Mouse (Mus musculus) heart, embryonic 13.5 days (tissue): ENCODE results near the gene Tmem25. TPM values are rescaled to one million over a fixed set of nuclear protein-coding genes. Genes with fewer than 3 reads are reported as not detected.
A peak's percentile ranks its signal among the peaks of the same experiment; 100 is the strongest.

Experiments
- ATAC-seq: fragments of 200-750 bp; cut with Nextera tagmentation; 2 replicates; pipeline ENCODE4 v1.8.0; 2017; ENCODE audit warnings: moderate TSS enrichment; ENCODE audit not compliant: insufficient number of reproducible peaks, low FRiP score, low TSS enrichment; ENCODE audit errors: extremely low read depth
- H3K27ac ChIP-seq: fragments of 300-500 bp; sonication (generic); replicated peaks from 2 replicates; pipeline ENCODE4 v1.5.1; 2015; ENCODE audit warnings: moderate library complexity, mild to moderate bottlenecking, inconsistent platforms
- H3K27me3 ChIP-seq: fragments of 300-500 bp; sonication (generic); replicated peaks from 2 replicates; pipeline ENCODE4 v1.6.1; 2015; ENCODE audit warnings: mild to moderate bottlenecking, inconsistent platforms
- H3K36me3 ChIP-seq: fragments of 300-500 bp; sonication (generic); 2 replicates; pipeline ENCODE4 v1.6.1; 2015; ENCODE audit warnings: mild to moderate bottlenecking, inconsistent platforms
- H3K4me1 ChIP-seq: fragments of 300-500 bp; sonication (generic); 2 replicates; pipeline ENCODE4 v1.6.1; 2015; ENCODE audit warnings: inconsistent platforms
- H3K4me2 ChIP-seq: fragments of 300-500 bp; sonication (generic); 2 replicates; pipeline ENCODE4 v1.6.1; 2015; ENCODE audit warnings: inconsistent platforms, mild to moderate bottlenecking, moderate library complexity
- H3K4me3 ChIP-seq: fragments of 300-500 bp; sonication (generic); 2 replicates; pipeline ENCODE4 v1.5.1; 2015; ENCODE audit warnings: moderate library complexity, mild to moderate bottlenecking, inconsistent platforms
- H3K9ac ChIP-seq: fragments of 300-500 bp; sonication (generic); 2 replicates; pipeline ENCODE4 v1.6.1; 2015; ENCODE audit warnings: inconsistent platforms, mild to moderate bottlenecking, moderate library complexity
- H3K9me3 ChIP-seq: fragments of 300-500 bp; sonication (generic); 2 replicates; pipeline ENCODE4 v1.6.1; 2016; ENCODE audit warnings: inconsistent platforms
- WGBS: fragments of 180-500 bp; shearing (Covaris S2); methylation state at CpG from one replicate; pipeline ENCODE4 v1.1.7; 2015; ENCODE audit warnings: mixed read lengths; 5-methylcytosine and 5-hydroxymethylcytosine counted together
- polyA plus RNA-seq: library from polyadenylated mRNA; unstranded; fragments of >200 nt; fragmentation: Nextera tagmentation; extraction: Ambion mirVana; gene quantifications from 2 replicates; pipeline ENCODE4 v1.2.1, GENCODE M21; 2015

Gene Tmem25
- polyA plus RNA-seq, result 1.5 and 1.9 TPM in 2 replicates

DNA sequence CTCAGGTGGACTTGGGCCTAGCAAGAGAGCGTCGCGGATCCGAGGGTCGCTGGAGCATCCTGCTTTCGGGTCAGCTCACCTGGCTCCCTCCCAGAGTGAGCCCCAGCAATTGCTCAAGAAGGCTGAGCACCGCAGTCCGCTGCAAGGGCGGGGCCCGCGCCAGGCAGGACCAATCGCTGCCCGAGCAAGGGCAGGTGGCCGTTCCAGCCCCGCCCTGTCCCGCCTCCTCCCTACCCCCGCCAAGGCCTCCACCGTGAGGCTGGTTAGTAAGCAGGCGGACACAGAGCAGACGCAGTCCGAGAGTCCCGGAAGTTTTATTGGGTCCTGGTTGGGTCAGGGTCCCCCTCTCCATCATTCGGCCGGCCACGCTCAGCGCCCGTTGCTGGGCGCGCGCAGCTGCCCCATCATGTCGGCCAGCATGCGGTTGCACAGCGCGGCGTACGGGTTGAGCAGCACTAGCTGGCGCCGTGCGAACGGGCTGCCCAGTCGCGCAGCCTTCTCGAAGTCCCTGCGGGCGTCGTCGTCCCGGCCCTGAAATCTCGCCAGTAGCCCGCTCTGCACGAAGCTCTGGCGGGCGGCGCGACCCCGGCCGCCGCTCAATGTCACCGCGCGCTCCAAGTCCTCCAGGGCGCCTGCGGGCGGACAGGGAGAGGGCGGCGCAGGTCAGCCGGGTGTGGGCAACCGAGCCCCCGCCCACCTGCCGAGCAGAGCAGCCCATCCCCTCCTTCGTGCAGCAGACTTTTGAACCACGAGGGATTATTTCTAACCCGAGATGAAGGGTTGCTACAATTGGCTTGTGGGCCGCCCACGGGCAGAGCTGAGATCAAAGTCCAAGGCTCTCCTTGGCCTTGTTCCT is at the start of gene Tmem25:
TSS of gene Tmem25 (minus strand) at position 206 of the 856 bp plus-strand sequence.
- Histone ChIP-seq H3K9ac (peak within 1 kb of the TSS; percentile 82), H3K4me3 (peak within 1 kb of the TSS; percentile 65), H3K4me1 (peaks cover 16% of the 10 kb centered on the region), H3K27ac (peak within 1 kb of the TSS; percentile 70), H3K9me3 (no peaks in the 10 kb centered on the region), H3K36me3 (no peaks in the 10 kb centered on the region), H3K4me2 (peak within 1 kb of the TSS; percentile 82), H3K27me3 (peaks cover 48% of the 10 kb centered on the region)
- WGBS, result under 1% methylated on average over 75 of the region's 75 CpGs
- peak; percentile 75 for ATAC-seq

GRCm38 (mm10) chr9:44847446-44847845 is 48.3 kb upstream of the Tmem25 start:
- Histone ChIP-seq H3K4me2 (no peak overlapping the region), H3K27me3 (no peaks in the 10 kb centered on the region), H3K9ac (no peak overlapping the region), H3K36me3 (peaks cover 85% of the 10 kb centered on the region), H3K4me1 (0 out of 2 replicates have a peak, but pooled peaks cover 4% of the 10 kb centered on the region), H3K4me3 (no peak overlapping the region), H3K27ac (0 out of 2 replicates have a peak overlapping the region, but pooled peaks have one; percentile 25), H3K9me3 (no peaks in the 10 kb centered on the region)
- WGBS, result 81% methylated on average over 6 of the region's 6 CpGs
- ATAC-seq, result no peak

- H3K4me3 ChIP-seq, result no peak overlapping the region
- H3K4me2 ChIP-seq, result no peak overlapping the region
- no peaks in the 10 kb centered on the region for H3K9me3 ChIP-seq
- H3K27me3 ChIP-seq, result no peaks in the 10 kb centered on the region
- H3K36me3 ChIP-seq, result peaks cover 93% of the 10 kb centered on the region
- no peak for ATAC-seq
- H3K9ac ChIP-seq, result no peak overlapping the region
- 85% methylated on average over 10 of the region's 10 CpGs for WGBS
- no peak overlapping the region for H3K27ac ChIP-seq
- no peaks in the 10 kb centered on the region for H3K4me1 ChIP-seq
Measured at GRCm38 (mm10) chr9:44841241-44841640, 42.1 kb upstream of the Tmem25 start.

GRCm38 (mm10) chr9:44836439-44836838 is 37.3 kb upstream of the Tmem25 start:
- Histone ChIP-seq H3K9me3 (no peaks in the 10 kb centered on the region), H3K4me3 (no peak overlapping the region), H3K27me3 (no peaks in the 10 kb centered on the region), H3K4me1 (no peaks in the 10 kb centered on the region), H3K36me3 (peaks cover 94% of the 10 kb centered on the region), H3K4me2 (no peak overlapping the region), H3K9ac (no peak overlapping the region), H3K27ac (no peak overlapping the region)
- no peak for ATAC-seq
- WGBS, result 52% methylated on average over 7 of the region's 7 CpGs

- H3K36me3 ChIP-seq, result peaks cover 96% of the 10 kb centered on the region
- no peaks in the 10 kb centered on the region for H3K27me3 ChIP-seq
- WGBS, result 62% methylated on average over 4 of the region's 4 CpGs
- no peaks in the 10 kb centered on the region for H3K9me3 ChIP-seq
- H3K4me1 ChIP-seq, result no peaks in the 10 kb centered on the region
- H3K27ac ChIP-seq, result no peak overlapping the region
- no peak overlapping the region for H3K9ac ChIP-seq
- H3K4me3 ChIP-seq, result no peak overlapping the region
- H3K4me2 ChIP-seq, result no peak overlapping the region
- ATAC-seq, result no peak
Measured at GRCm38 (mm10) chr9:44832356-44832755, 33.2 kb upstream of the Tmem25 start.

- 86% methylated on average over 2 of the region's 2 CpGs for WGBS
- H3K36me3 ChIP-seq, result peaks cover 99% of the 10 kb centered on the region
- H3K27me3 ChIP-seq, result no peaks in the 10 kb centered on the region
Measured at GRCm38 (mm10) chr9:44830506-44830905, 31.4 kb upstream of the Tmem25 start.

GRCm38 (mm10) chr9:44828944-44829343 is 29.8 kb upstream of the Tmem25 start:
- Histone ChIP-seq H3K4me2 (no peak overlapping the region), H3K9me3 (no peaks in the 10 kb centered on the region), H3K27ac (no peak overlapping the region), H3K4me3 (no peak overlapping the region), H3K9ac (no peak overlapping the region), H3K36me3 (peaks cover 99% of the 10 kb centered on the region), H3K4me1 (no peaks in the 10 kb centered on the region), H3K27me3 (no peaks in the 10 kb centered on the region)
- ATAC-seq, result no peak
- 95% methylated on average over 11 of the region's 11 CpGs for WGBS

More at GRCm38 (mm10) chr9:44830506-44830905, 31.4 kb upstream of the Tmem25 start:
- Histone ChIP-seq H3K9ac (no peak overlapping the region), H3K4me3 (no peak overlapping the region), H3K9me3 (no peaks in the 10 kb centered on the region), H3K4me1 (no peaks in the 10 kb centered on the region), H3K27ac (no peak overlapping the region), H3K4me2 (no peak overlapping the region)
- no peak for ATAC-seq

- H3K4me3 ChIP-seq, result no peak overlapping the region
- H3K9ac ChIP-seq, result no peak overlapping the region
- peaks cover 99% of the 10 kb centered on the region for H3K36me3 ChIP-seq
- WGBS, result 80% methylated on average over 7 of the region's 7 CpGs
- no peak overlapping the region for H3K27ac ChIP-seq
- H3K9me3 ChIP-seq, result no peaks in the 10 kb centered on the region
- H3K27me3 ChIP-seq, result no peaks in the 10 kb centered on the region
- H3K4me1 ChIP-seq, result no peaks in the 10 kb centered on the region
- H3K4me2 ChIP-seq, result no peak overlapping the region
- ATAC-seq, result no peak
Measured at GRCm38 (mm10) chr9:44826660-44827059, 27.6 kb upstream of the Tmem25 start.

DNA sequence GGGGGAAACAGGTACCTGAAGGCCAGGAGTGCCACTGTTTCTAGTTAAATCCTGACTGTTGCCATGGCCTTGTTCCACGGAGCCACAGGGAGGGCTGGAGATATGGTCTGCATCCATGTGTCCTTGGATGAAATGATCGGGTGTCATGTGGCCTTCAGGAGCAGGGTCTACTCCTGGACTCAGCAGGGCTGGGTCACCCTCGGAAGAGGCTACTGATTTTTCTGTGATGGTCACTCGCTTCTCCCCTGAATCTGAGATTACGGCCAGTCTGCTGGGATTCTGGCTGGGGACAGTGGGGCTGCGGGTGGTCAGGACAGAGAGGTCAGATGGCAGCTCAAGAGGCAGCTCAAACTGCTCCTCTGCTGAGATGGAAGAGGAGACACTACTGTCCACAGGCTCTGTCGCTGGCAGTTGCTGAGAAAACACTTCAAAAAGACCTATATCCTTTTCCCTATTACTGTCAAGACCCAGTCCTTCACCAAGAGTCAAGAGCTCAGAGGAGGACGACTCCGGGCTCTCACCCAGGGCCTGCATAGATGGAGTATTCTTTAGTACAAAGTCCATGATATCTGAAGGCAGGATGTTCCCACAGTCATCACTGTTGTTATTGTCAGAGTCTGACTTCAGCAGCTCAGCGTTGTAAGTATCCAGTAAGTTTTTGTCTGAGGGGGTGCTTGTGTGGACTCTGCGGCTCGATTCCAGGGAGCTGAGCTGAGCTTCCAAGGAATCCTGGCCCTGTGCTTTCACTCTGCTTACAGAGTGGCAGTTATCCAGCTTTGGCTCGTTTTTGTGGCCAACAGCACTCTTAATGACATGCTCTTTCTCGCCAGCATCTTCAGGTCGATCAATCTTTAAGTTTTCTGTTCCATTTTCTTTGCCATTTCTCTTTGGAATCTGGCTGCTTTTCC is 21.1 kb upstream of the Tmem25 start:
- no peak overlapping the region for H3K4me2 ChIP-seq
- no peaks in the 10 kb centered on the region for H3K4me1 ChIP-seq
- H3K36me3 ChIP-seq, result peaks cover 100% of the 10 kb centered on the region
- no peaks in the 10 kb centered on the region for H3K9me3 ChIP-seq
- no peak overlapping the region for H3K9ac ChIP-seq
- ATAC-seq, result no peak
- WGBS, result 86% methylated on average over 15 of the region's 15 CpGs
- H3K27me3 ChIP-seq, result no peaks in the 10 kb centered on the region
- no peak overlapping the region for H3K27ac ChIP-seq
- H3K4me3 ChIP-seq, result no peak overlapping the region

GRCm38 (mm10) chr9:44817522-44817921 is 18.4 kb upstream of the Tmem25 start:
- ATAC-seq, result no peak
- 53% methylated on average over 5 of the region's 5 CpGs for WGBS
- Histone ChIP-seq H3K27ac (no peak overlapping the region), H3K27me3 (no peaks in the 10 kb centered on the region), H3K9ac (no peak overlapping the region), H3K36me3 (peaks cover 100% of the 10 kb centered on the region), H3K4me1 (no peaks in the 10 kb centered on the region), H3K9me3 (no peaks in the 10 kb centered on the region), H3K4me3 (no peak overlapping the region), H3K4me2 (no peak overlapping the region)

DNA sequence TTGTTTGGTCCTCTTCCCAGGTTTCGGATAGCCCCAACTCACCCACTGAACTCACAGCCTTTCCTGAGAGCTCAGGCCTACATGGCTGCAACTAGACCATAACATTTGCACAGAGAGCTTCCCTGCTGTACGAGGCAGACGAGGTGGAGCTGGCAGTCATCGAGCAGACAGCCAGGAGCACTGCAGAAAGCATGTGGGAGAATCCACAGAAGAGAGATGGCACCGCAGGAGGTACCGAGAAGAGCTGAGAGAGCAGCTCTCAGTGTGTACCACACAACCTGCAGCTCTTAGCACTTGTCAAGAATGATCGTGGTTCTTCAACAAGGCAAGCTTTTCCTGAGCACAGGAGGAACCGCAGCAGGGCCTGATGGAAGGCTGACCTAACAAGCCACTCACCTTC is 15.1 kb upstream of the Tmem25 start:
- H3K4me1 ChIP-seq, result no peaks in the 10 kb centered on the region
- H3K27me3 ChIP-seq, result no peaks in the 10 kb centered on the region
- no peaks in the 10 kb centered on the region for H3K9me3 ChIP-seq
- peaks cover 100% of the 10 kb centered on the region for H3K36me3 ChIP-seq
- no peak for ATAC-seq
- no peak overlapping the region for H3K4me3 ChIP-seq
- 89% methylated on average over 8 of the region's 8 CpGs for WGBS
- no peak overlapping the region for H3K27ac ChIP-seq
- no peak overlapping the region for H3K4me2 ChIP-seq
- H3K9ac ChIP-seq, result no peak overlapping the region
